In genomic region chrX:78583202-78584004, GRCm38 (mm10) we compare ENCODE assay signal across 8 mouse cellular contexts. TPM values are rescaled to one million over a fixed set of nuclear protein-coding genes. Genes with fewer than 3 reads are reported as not detected.
DNase-seq lines count a peak whose midpoint lies in the region; ATAC-seq lines count a peak whose summit lies in the region.

Gene Prrg1, minus strand, starts transcription at chrX:78583896.

- peak; percentile 98 for ATAC-seq in forebrain, embryonic 11.5 days (replicated peaks; ENCODE audit: low FRiP score)
- ATAC-seq in heart, embryonic 15.5 days (replicated peaks; ENCODE audit: insufficient number of reproducible peaks, insufficient read depth, low FRiP score, low read depth) = peak; percentile 89
- ATAC-seq in liver, embryonic 16.5 days (ENCODE audit: low read depth) = peak; percentile 89
- peak; percentile 98 for ATAC-seq in neural tube, embryonic 15.5 days (ENCODE audit: low FRiP score)

- H3K9me3 ChIP-seq in forebrain, embryonic 11.5 days (ENCODE audit: control insufficient read depth, low read length) = no peaks in the 10 kb centered on the region
- H3K9me3 ChIP-seq in heart, embryonic 15.5 days (replicated peaks) = no peaks in the 10 kb centered on the region
- H3K9me3 ChIP-seq in liver, embryonic 16.5 days (replicated peaks; ENCODE audit: control insufficient read depth, low read length) = no peaks in the 10 kb centered on the region
- H3K9me3 ChIP-seq in neural tube, embryonic 15.5 days (replicated peaks) = no peaks in the 10 kb centered on the region

- H3K4me2 ChIP-seq in forebrain, embryonic 11.5 days (ENCODE audit: low read depth, low read length, severe bottlenecking) = peak within 1 kb of the TSS; percentile 40; the same call in 1 of the 2 replicates
- peak within 1 kb of the TSS; percentile 58 for H3K4me2 ChIP-seq in heart, embryonic 15.5 days
- H3K4me2 ChIP-seq in liver, embryonic 16.5 days (ENCODE audit: low read depth, low read length) = peak within 1 kb of the TSS; percentile 55
- H3K4me2 ChIP-seq in neural tube, embryonic 15.5 days = peak within 1 kb of the TSS; percentile 51

- H3K4me3 ChIP-seq in forebrain, embryonic 11.5 days (ENCODE audit: low read depth, low read length) = peak within 1 kb of the TSS; percentile 43
- peak within 1 kb of the TSS; percentile 62 for H3K4me3 ChIP-seq in heart, embryonic 15.5 days
- H3K4me3 ChIP-seq in liver, embryonic 16.5 days (ENCODE audit: low read depth, low read length) = peak within 1 kb of the TSS; percentile 65
- H3K4me3 ChIP-seq in neural tube, embryonic 15.5 days (replicated peaks) = peak within 1 kb of the TSS; percentile 53

- no peaks in the 10 kb centered on the region for H3K27me3 ChIP-seq in forebrain, embryonic 11.5 days (ENCODE audit: control insufficient read depth, insufficient read depth, low read length)
- H3K27me3 ChIP-seq in heart, embryonic 15.5 days = no peaks in the 10 kb centered on the region
- no peaks in the 10 kb centered on the region for H3K27me3 ChIP-seq in liver, embryonic 16.5 days (ENCODE audit: control insufficient read depth, insufficient read depth, low read depth, low read length)
- H3K27me3 ChIP-seq in neural tube, embryonic 15.5 days (replicated peaks) = no peaks in the 10 kb centered on the region

- DNase-seq in CD4-positive helper T cell, adult 2 months (ENCODE audit: low read depth, low spot score) = peak; percentile 80
- DNase-seq in brain, adult 2 months (ENCODE audit: low read depth, low spot score) = peak; percentile 85
- DNase-seq in forebrain, embryonic 11.5 days (ENCODE audit: low spot score) = peak; percentile 85
- DNase-seq in kidney, postnatal 25 days = peak; percentile 77 to 85
- DNase-seq in testis, postnatal 10 days (ENCODE audit: low spot score) = peak; percentile 82

- H3K36me3 ChIP-seq in forebrain, embryonic 11.5 days (ENCODE audit: control insufficient read depth, insufficient read depth, low read length) = no peaks in the 10 kb centered on the region
- no peaks in the 10 kb centered on the region for H3K36me3 ChIP-seq in heart, embryonic 15.5 days
- H3K36me3 ChIP-seq in liver, embryonic 16.5 days (ENCODE audit: control insufficient read depth, insufficient read depth) = no peaks in the 10 kb centered on the region
- H3K36me3 ChIP-seq in neural tube, embryonic 15.5 days = no peaks in the 10 kb centered on the region

- WGBS in forebrain, embryonic 11.5 days = 10% methylated on average over 34 of the region's 36 CpGs
- WGBS in heart, embryonic 15.5 days = 8% methylated on average over 36 of the region's 36 CpGs
- 14% methylated on average over 35 of the region's 36 CpGs for WGBS in liver, embryonic 16.5 days (ENCODE audit: insufficient replicate concordance)
- WGBS in neural tube, embryonic 15.5 days = 15% methylated on average over 36 of the region's 36 CpGs

- no peaks in the 10 kb centered on the region for H3K4me1 ChIP-seq in forebrain, embryonic 11.5 days (replicated peaks; ENCODE audit: control insufficient read depth, insufficient read depth, low read length)
- no peaks in the 10 kb centered on the region for H3K4me1 ChIP-seq in heart, embryonic 15.5 days (replicated peaks)
- no peaks in the 10 kb centered on the region for H3K4me1 ChIP-seq in liver, embryonic 16.5 days (ENCODE audit: control insufficient read depth, low read depth, low read length)
- H3K4me1 ChIP-seq in neural tube, embryonic 15.5 days = no peaks in the 10 kb centered on the region

- H3K27ac ChIP-seq in forebrain, embryonic 11.5 days (ENCODE audit: low read depth, low read length) = peak within 1 kb of the TSS; percentile 66
- peak within 1 kb of the TSS; percentile 87 for H3K27ac ChIP-seq in heart, embryonic 15.5 days
- H3K27ac ChIP-seq in liver, embryonic 16.5 days (ENCODE audit: low read length) = peak within 1 kb of the TSS; percentile 63
- peak within 1 kb of the TSS; percentile 83 for H3K27ac ChIP-seq in neural tube, embryonic 15.5 days (replicated peaks)

- H3K9ac ChIP-seq in forebrain, embryonic 11.5 days (ENCODE audit: low read length) = peak within 1 kb of the TSS; percentile 62
- peak within 1 kb of the TSS; percentile 56 for H3K9ac ChIP-seq in heart, embryonic 15.5 days
- peak within 1 kb of the TSS; percentile 57 for H3K9ac ChIP-seq in liver, embryonic 16.5 days (ENCODE audit: low read depth, low read length)
- peak within 1 kb of the TSS; percentile 43 for H3K9ac ChIP-seq in neural tube, embryonic 15.5 days (replicated peaks)

RNA-seq across cellular contexts. Expression of gene Prrg1, which starts in this region (rescaled TPM):
- 8.0 and 8.6 TPM in 2 replicates for polyA plus RNA-seq in forebrain, embryonic 11.5 days (2014; fragmentation: Nextera tagmentation; extraction: Ambion mirVana)
- polyA plus RNA-seq in heart, embryonic 15.5 days (2015; fragmentation: Nextera tagmentation; extraction: Ambion mirVana) = 5.6 and 5.7 TPM in 2 replicates
- polyA plus RNA-seq in liver, embryonic 16.5 days (2015; fragmentation: Nextera tagmentation; extraction: Ambion mirVana) = 1.7 and 1.9 TPM in 2 replicates
- polyA plus RNA-seq in neural tube, embryonic 15.5 days (2015; fragmentation: Nextera tagmentation; extraction: Ambion mirVana) = 6.1 and 7.3 TPM in 2 replicates

Comparison
In these comparisons a context has a peak if more than half of its experiments do, and no peak if none do; other contexts are left out.
1. Peak in every context shown above with its lines: DNase-seq, ATAC-seq, H3K4me3 ChIP-seq and H3K27ac ChIP-seq.